Mouse (Mus musculus): ENCODE data around the gene Cd22.
"Not testable (repeated sequence)": the region's sequence is repeated elsewhere in the genome, so short reads cannot be mapped to it uniquely, and the experiment has no call there.

The Cd22 gene

GRCm38 (mm10) chr7:30880176-30880575, at the start of gene Cd22:
Gene Cd22, minus strand, starts transcription at chr7:30880342.
- no peak for DNase-seq (ENCODE audit: inconsistent age in 2 of 2, low spot score in 1 of 2)

GRCm38 (mm10) chr7:30924581-30924980, 44.4 kb upstream of the Cd22 start, which contains the start of gene Hamp2:
Gene Hamp2, minus strand, starts transcription at chr7:30924681.
- not testable (repeated sequence) for DNase-seq (ENCODE audit: inconsistent age in 2 of 2, low spot score in 1 of 2)

- no peak for DNase-seq (ENCODE audit: inconsistent age in 2 of 2, low spot score in 1 of 2)
Measured at GRCm38 (mm10) chr7:30924071-30924470, 43.9 kb upstream of the Cd22 start.

GRCm38 (mm10) chr7:30922490-30922889, 42.3 kb upstream of the Cd22 start:
- not testable (repeated sequence) for DNase-seq (ENCODE audit: inconsistent age in 2 of 2, low spot score in 1 of 2)

- DNase-seq (ENCODE audit: inconsistent age in 2 of 2, low spot score in 1 of 2), result no peak
Measured at GRCm38 (mm10) chr7:30920217-30920616, 40.1 kb upstream of the Cd22 start.

- DNase-seq (ENCODE audit: inconsistent age in 2 of 2, low spot score in 1 of 2), result no peak
Measured at GRCm38 (mm10) chr7:30917219-30917618, 37.1 kb upstream of the Cd22 start.

- no peak for DNase-seq (ENCODE audit: inconsistent age in 2 of 2, low spot score in 1 of 2)
Measured at GRCm38 (mm10) chr7:30916713-30917112, 36.6 kb upstream of the Cd22 start.

- DNase-seq (ENCODE audit: inconsistent age in 2 of 2, low spot score in 1 of 2), result no peak
Measured at GRCm38 (mm10) chr7:30914732-30915131, 34.6 kb upstream of the Cd22 start, which contains the start of gene Mag. Gene Mag, minus strand, starts transcription at chr7:30914873.

- DNase-seq (ENCODE audit: inconsistent age in 2 of 2, low spot score in 1 of 2), result no peak
Measured at GRCm38 (mm10) chr7:30909773-30910172, 29.6 kb upstream of the Cd22 start.

- no peak for DNase-seq (ENCODE audit: inconsistent age in 2 of 2, low spot score in 1 of 2)
Measured at GRCm38 (mm10) chr7:30908992-30909431, 28.9 kb upstream of the Cd22 start.

- no peak for DNase-seq (ENCODE audit: inconsistent age in 2 of 2, low spot score in 1 of 2)
Measured at GRCm38 (mm10) chr7:30908277-30908991, 28.3 kb upstream of the Cd22 start.

- peak in 1 of 2 experiments; percentile 71 for DNase-seq (ENCODE audit: inconsistent age in 2 of 2, low spot score in 1 of 2)
Measured at GRCm38 (mm10) chr7:30904042-30904441, 23.9 kb upstream of the Cd22 start.

- DNase-seq (ENCODE audit: inconsistent age in 2 of 2, low spot score in 1 of 2), result no peak
Measured at GRCm38 (mm10) chr7:30895217-30895616, 15.1 kb upstream of the Cd22 start.

- DNase-seq (ENCODE audit: inconsistent age in 2 of 2, low spot score in 1 of 2), result peak in 1 of 2 experiments; percentile 62
Measured at GRCm38 (mm10) chr7:30892515-30892914, 12.4 kb upstream of the Cd22 start.

- DNase-seq (ENCODE audit: inconsistent age in 2 of 2, low spot score in 1 of 2), result no peak
Measured at GRCm38 (mm10) chr7:30891746-30892145, 11.6 kb upstream of the Cd22 start.

- DNase-seq (ENCODE audit: inconsistent age in 2 of 2, low spot score in 1 of 2), result no peak
Measured at GRCm38 (mm10) chr7:30890681-30891080, 10.5 kb upstream of the Cd22 start.

- DNase-seq (ENCODE audit: inconsistent age in 2 of 2, low spot score in 1 of 2), result no peak
Measured at GRCm38 (mm10) chr7:30888786-30889185, 8.6 kb upstream of the Cd22 start.

GRCm38 (mm10) chr7:30887568-30888188, 7.5 kb upstream of the Cd22 start:
- peak in 1 of 2 experiments; percentile 45 for DNase-seq (ENCODE audit: inconsistent age in 2 of 2, low spot score in 1 of 2)

- DNase-seq (ENCODE audit: inconsistent age in 2 of 2, low spot score in 1 of 2), result peak; percentile 44 to 61
Measured at GRCm38 (mm10) chr7:30886852-30887251, 6.7 kb upstream of the Cd22 start.

GRCm38 (mm10) chr7:30884047-30884446, 3.9 kb upstream of the Cd22 start:
- peak; percentile 50 to 53 for DNase-seq (ENCODE audit: inconsistent age in 2 of 2, low spot score in 1 of 2)

GRCm38 (mm10) chr7:30881367-30881766, 1.2 kb upstream of the Cd22 start:
- DNase-seq (ENCODE audit: inconsistent age in 2 of 2, low spot score in 1 of 2), result peak in 1 of 2 experiments; percentile 34

GRCm38 (mm10) chr7:30878950-30879349, 1.2 kb downstream of the Cd22 start:
- no peak for DNase-seq (ENCODE audit: inconsistent age in 2 of 2, low spot score in 1 of 2)
